Mouse (Mus musculus) lung, embryonic 16.5 days (tissue): ENCODE results near the gene Cyb561. TPM values are rescaled to one million over a fixed set of nuclear protein-coding genes. Genes with fewer than 3 reads are reported as not detected.
A peak's percentile ranks its signal among the peaks of the same experiment; 100 is the strongest.

ENCODE experiments used
- ATAC-seq: fragments of 200-750 bp; cut with Nextera tagmentation; 2 replicates; pipeline ENCODE4 v1.8.0; 2017; ENCODE audit warnings: low read depth, mild to moderate bottlenecking, moderate library complexity
- H3K27ac ChIP-seq: fragments of 300-500 bp; sonication (generic); 2 replicates; pipeline ENCODE4 v1.5.1; 2014; ENCODE audit warnings: mild to moderate bottlenecking, control low read depth, low read length
- H3K27me3 ChIP-seq: fragments of 300-500 bp; sonication (generic); 2 replicates; pipeline ENCODE4 v1.6.1; 2014; ENCODE audit warnings: low read depth, low read length, mixed read lengths; ENCODE audit not compliant: control insufficient read depth, insufficient read depth
- H3K36me3 ChIP-seq: fragments of 300-500 bp; sonication (generic); 2 replicates; pipeline ENCODE4 v1.6.1; 2014; ENCODE audit warnings: low read length; ENCODE audit not compliant: control insufficient read depth, insufficient read depth
- H3K4me1 ChIP-seq: fragments of 300-500 bp; sonication (generic); replicated peaks from 2 replicates; pipeline ENCODE4 v1.6.1; 2014; ENCODE audit warnings: low read length, mixed read lengths; ENCODE audit not compliant: control insufficient read depth, insufficient read depth
- H3K4me2 ChIP-seq: fragments of 300-500 bp; sonication (generic); 2 replicates; pipeline ENCODE4 v1.6.1; 2014; ENCODE audit warnings: low read depth, low read length, control low read depth
- H3K4me3 ChIP-seq: fragments of 300-500 bp; sonication (generic); 2 replicates; pipeline ENCODE4 v1.5.1; 2014; ENCODE audit warnings: mild to moderate bottlenecking, low read length, control low read depth
- H3K9ac ChIP-seq: fragments of 300-500 bp; sonication (generic); 2 replicates; pipeline ENCODE4 v1.6.1; 2014; ENCODE audit warnings: low read length, control low read depth
- H3K9me3 ChIP-seq: fragments of 300-500 bp; sonication (generic); 2 replicates; pipeline ENCODE4 v1.6.1; 2016; ENCODE audit warnings: low read length; ENCODE audit not compliant: control insufficient read depth
- WGBS: fragments of 180-500 bp; shearing (Covaris S2); extraction: QIAGEN DNeasy Blood & Tissue Kit; methylation state at CpG from one replicate; pipeline ENCODE4 v1.1.7; 2014; 5-methylcytosine and 5-hydroxymethylcytosine counted together
- polyA plus RNA-seq: library from polyadenylated mRNA; unstranded; fragments of >200 nt; fragmentation: Nextera tagmentation; extraction: Ambion mirVana; gene quantifications from 2 replicates; pipeline ENCODE4 v1.2.1, GENCODE M21; 2015

The Cyb561 gene
- polyA plus RNA-seq, 1 experiment from 2014 or later = 41.9 TPM

DNA sequence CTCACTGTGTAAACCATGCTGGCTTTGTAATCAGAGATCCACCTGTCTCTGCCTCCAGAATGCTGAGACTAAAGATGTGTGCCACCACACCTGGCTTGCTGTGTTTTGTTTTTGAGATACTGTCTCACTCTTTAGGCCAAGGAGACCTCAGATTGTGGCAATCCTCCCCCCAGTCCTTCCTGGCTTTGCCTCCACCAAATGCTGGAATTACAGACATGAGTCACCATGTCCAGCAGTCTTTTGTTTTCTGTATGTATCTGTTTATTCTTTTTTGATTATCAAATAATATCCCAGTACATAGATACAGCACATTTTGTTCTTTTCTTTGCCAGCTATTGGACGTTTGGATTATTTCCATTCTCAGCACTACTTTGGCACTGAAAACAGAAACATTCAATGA, 5.4 kb upstream of the Cyb561 start:
- 19% methylated on average over 1 of the region's 1 CpGs for WGBS

DNA sequence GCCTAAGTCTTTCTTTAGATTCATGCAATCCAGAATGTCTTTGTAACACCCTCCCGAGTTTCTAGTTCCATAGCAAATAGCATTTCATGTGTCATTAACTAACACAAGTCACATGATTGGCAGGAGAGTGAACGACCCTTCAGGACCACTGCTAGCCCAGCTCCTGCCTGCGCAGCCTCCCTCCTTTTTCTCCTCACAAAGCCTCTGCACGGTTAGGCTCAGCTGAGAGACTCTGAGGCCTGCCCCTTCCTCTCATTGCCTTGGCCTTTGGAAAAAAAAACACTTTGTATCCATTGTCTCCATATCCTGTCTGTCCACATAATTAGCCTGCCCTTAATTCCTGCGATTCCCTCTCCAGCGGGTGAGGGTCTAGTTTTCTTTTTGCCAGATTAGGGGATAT, 4.4 kb upstream of the Cyb561 start:
- H3K27ac ChIP-seq = peak overlapping the region; percentile 80
- no peak overlapping the region for H3K4me2 ChIP-seq
- no peaks in the 10 kb centered on the region for H3K27me3 ChIP-seq
- WGBS = 44% methylated on average over 6 of the region's 6 CpGs
- no peaks in the 10 kb centered on the region for H3K36me3 ChIP-seq
- 0 out of 2 replicates have a peak, but pooled peaks have one; percentile 51 for ATAC-seq
- no peaks in the 10 kb centered on the region for H3K9me3 ChIP-seq
- H3K4me1 ChIP-seq = peaks cover 13% of the 10 kb centered on the region
- no peak overlapping the region for H3K4me3 ChIP-seq
- no peak overlapping the region for H3K9ac ChIP-seq

More for the DNA sequence above, 5.4 kb upstream of the Cyb561 start:
- Histone ChIP-seq H3K4me3 (no peak overlapping the region), H3K27me3 (no peaks in the 10 kb centered on the region), H3K4me1 (peaks cover 9% of the 10 kb centered on the region), H3K36me3 (no peaks in the 10 kb centered on the region), H3K9ac (no peak overlapping the region), H3K27ac (no peak overlapping the region), H3K9me3 (no peaks in the 10 kb centered on the region), H3K4me2 (no peak overlapping the region)
- no peak for ATAC-seq

DNA sequence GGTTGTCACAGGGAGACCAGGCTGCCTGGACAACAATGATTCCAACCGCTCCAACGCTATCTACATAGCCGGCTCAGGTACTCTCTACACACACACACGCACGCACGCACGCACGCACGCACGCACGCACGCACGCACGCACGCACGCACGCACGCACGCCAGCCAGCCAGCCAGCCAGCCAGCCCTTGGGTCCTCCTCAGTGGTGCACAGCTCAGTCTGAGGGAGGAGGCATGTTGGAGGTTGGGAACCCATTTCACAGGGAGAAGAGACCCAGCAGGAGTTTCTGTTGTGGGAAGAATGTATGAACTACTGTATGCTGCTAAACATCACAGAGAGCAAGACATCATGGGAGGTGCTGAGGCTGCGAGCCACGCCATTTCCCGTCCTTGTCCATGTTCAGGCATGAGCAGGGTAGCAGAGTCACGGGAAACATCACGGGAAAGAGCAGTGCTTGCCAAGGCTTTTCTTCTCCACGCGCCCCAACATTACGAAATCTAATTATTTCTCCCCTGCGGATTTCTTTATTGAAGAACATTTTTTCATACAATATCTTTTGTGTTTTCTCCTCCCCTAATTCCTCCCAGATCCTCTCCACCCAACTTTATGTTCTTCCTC, 2.8 kb upstream of the Cyb561 start:
- no peak overlapping the region for H3K27ac ChIP-seq
- H3K4me2 ChIP-seq = no peak overlapping the region
- H3K4me1 ChIP-seq = peaks cover 13% of the 10 kb centered on the region
- 83% methylated on average over 28 of the region's 28 CpGs for WGBS
- ATAC-seq = no peak
- no peak overlapping the region for H3K4me3 ChIP-seq
- H3K9ac ChIP-seq = no peak overlapping the region
- H3K9me3 ChIP-seq = no peaks in the 10 kb centered on the region
- H3K27me3 ChIP-seq = no peaks in the 10 kb centered on the region
- no peaks in the 10 kb centered on the region for H3K36me3 ChIP-seq

DNA sequence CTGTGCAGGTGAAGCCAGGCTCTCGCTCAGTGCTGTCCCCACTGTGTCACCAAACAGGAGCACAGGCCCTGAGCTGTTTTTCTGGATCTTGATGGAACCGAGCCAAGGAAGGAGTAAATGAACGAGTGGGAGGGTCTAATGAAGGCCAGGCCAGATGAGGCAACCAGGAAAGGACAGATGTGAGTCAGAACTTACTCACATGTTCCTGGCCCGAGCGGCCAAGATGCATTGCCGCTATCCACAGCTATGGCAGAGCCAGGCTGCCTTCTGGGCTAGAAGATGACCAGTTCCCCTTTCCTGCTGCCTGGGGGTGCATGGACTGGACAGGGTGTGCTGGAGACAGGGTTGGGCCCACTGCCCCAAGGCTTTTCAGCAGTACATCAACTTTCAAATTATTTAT, 266 bp upstream of the Cyb561 start:
- Histone ChIP-seq H3K9ac (no peak overlapping the region), H3K4me1 (peaks cover 3% of the 10 kb centered on the region; the same call in 1 of the 2 replicates), H3K27me3 (no peaks in the 10 kb centered on the region), H3K9me3 (no peaks in the 10 kb centered on the region), H3K4me3 (no peak overlapping the region), H3K4me2 (no peak overlapping the region), H3K27ac (no peak overlapping the region), H3K36me3 (no peaks in the 10 kb centered on the region)
- peak; percentile 21; the same call in 1 of the 2 replicates for ATAC-seq
- WGBS = 50% methylated on average over 6 of the region's 6 CpGs

DNA sequence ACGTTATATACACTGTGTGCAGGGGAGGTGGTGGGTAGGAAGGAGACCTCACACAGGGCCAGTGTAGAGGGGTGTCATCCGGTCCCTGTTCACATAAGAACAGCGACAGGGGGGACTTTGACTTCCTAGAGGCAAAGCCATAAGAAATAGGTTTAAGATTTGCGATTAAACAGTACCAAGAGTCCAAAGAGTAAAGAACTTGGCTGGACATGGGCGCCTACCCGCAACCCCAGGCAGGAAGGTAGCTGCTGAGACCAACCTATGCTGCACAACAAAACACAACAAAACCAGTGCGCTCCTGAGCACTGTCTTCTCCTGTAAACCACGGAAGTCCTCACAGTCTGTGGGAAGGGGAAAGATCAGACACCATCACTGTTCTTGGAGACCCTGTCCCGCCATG, 1.0 kb downstream of the Cyb561 start:
- WGBS = 85% methylated on average over 9 of the region's 9 CpGs
- ATAC-seq = no peak
- H3K27ac ChIP-seq = no peak overlapping the region

DNA sequence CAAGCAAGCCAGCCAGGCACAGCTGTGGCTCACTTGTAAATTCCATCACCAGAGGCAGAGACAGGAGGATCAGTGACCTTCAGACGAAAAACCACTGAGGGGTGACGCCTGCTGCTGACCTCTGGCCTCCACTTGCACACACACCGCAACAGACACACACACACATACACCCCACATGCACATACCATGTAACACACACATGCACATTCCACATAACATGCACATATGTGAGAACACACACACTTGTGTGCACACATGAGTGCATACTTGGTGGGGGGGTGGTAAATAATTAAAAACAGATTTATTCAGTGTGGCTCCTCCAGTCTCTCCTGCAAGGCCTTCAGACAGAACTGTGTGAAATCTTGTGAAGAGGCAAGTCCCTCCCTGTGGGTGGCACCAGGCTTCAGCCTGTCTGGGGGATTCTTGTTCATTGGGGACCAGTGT, 1.5 kb downstream of the Cyb561 start:
- 50% methylated on average over 3 of the region's 3 CpGs for WGBS
- H3K4me2 ChIP-seq = no peak overlapping the region
- no peaks in the 10 kb centered on the region for H3K36me3 ChIP-seq

More for the DNA sequence above, 1.0 kb downstream of the Cyb561 start:
- no peaks in the 10 kb centered on the region for H3K36me3 ChIP-seq
- no peak overlapping the region for H3K9ac ChIP-seq
- H3K4me1 ChIP-seq = peaks cover 6% of the 10 kb centered on the region
- no peak overlapping the region for H3K4me2 ChIP-seq
- no peak overlapping the region for H3K4me3 ChIP-seq
- H3K9me3 ChIP-seq = no peaks in the 10 kb centered on the region
- H3K27me3 ChIP-seq = no peaks in the 10 kb centered on the region

DNA sequence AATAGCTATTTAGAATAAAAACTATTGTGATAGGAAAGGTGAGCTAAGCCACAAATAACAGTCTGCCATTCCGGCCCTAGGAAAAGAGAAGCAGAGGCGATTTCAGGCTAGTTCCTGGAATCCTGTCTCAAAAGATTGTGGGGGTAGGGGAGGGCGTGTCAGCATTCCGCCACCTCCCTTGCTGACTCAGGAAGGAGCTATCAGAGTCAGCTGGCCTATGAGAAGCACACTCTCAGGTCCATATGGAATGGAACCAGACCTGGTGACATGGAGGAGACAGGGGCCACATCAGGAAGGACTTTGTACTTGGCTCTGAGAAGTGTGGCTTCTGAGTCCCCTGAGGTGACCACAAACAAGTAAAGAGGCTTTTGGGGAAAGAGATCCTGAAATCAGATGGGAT, 2.6 kb downstream of the Cyb561 start:
- no peak overlapping the region for H3K27ac ChIP-seq
- H3K9me3 ChIP-seq = no peaks in the 10 kb centered on the region
- no peak for ATAC-seq
- peaks cover 20% of the 10 kb centered on the region for H3K4me1 ChIP-seq
- no peaks in the 10 kb centered on the region for H3K27me3 ChIP-seq
- H3K36me3 ChIP-seq = no peaks in the 10 kb centered on the region
- 53% methylated on average over 4 of the region's 4 CpGs for WGBS
- no peak overlapping the region for H3K9ac ChIP-seq
- H3K4me3 ChIP-seq = no peak overlapping the region
- no peak overlapping the region for H3K4me2 ChIP-seq

More for the DNA sequence above, 1.5 kb downstream of the Cyb561 start:
- ATAC-seq = no peak
- Histone ChIP-seq H3K27ac (no peak overlapping the region), H3K9me3 (no peaks in the 10 kb centered on the region), H3K9ac (no peak overlapping the region), H3K27me3 (no peaks in the 10 kb centered on the region), H3K4me1 (peaks cover 11% of the 10 kb centered on the region), H3K4me3 (no peak overlapping the region)

DNA sequence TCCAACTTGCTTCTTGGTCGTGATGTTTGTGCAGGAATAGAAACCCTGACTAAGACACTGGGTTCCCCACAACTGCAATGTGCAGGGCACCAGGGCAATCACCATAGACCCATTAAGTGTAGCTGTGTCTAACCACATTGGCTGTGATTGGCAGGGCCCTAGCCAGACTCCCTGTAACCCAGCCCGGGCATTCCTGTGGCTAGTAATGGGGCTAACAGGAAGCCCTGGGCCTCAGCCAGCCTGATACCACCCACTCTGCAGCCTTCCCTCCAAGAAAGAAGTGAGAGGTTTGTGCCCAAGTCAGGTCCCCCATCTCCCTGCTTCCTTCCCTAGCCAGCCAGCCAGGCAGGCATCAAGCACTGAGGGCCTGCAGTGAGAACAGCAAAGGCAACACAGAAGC, 4.9 kb downstream of the Cyb561 start:
- Histone ChIP-seq H3K27me3 (0 out of 2 replicates have a peak, but pooled peaks cover under 1% of the 10 kb centered on the region), H3K4me1 (peaks cover 35% of the 10 kb centered on the region), H3K27ac (no peak overlapping the region), H3K4me3 (no peak overlapping the region), H3K4me2 (no peak overlapping the region), H3K9me3 (no peaks in the 10 kb centered on the region), H3K36me3 (no peaks in the 10 kb centered on the region), H3K9ac (no peak overlapping the region)
- 60% methylated on average over 2 of the region's 2 CpGs for WGBS
- ATAC-seq = no peak

DNA sequence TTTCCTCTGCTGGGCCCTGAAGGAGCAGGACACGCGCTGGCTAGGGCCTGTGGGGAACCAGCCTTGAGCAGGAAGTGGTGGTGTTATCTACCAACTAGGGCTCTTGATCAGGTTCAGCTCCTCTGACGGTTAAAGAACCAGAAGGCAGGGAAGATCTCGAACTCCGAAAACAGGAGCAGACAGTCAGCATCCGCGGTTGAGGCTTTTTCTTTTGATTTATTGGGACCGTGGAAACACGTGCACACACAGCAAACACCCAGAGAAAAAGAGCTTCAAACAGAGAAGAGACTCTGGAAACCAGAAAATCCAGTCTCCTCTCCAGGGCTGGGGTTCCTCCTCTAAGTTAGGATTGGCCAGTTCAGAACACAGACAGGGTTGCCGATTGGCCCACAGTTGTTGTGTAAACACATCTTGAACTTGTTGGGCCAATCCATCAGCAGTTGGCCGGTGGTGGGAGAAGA, 6.4 kb downstream of the Cyb561 start:
- Histone ChIP-seq H3K9ac (peak overlapping the region; percentile 32), H3K27ac (peak overlapping the region; percentile 94), H3K4me3 (no peak overlapping the region), H3K36me3 (no peaks in the 10 kb centered on the region), H3K4me2 (no peak overlapping the region), H3K9me3 (no peaks in the 10 kb centered on the region), H3K4me1 (peaks cover 32% of the 10 kb centered on the region), H3K27me3 (peaks cover 6% of the 10 kb centered on the region; the same call in 1 of the 2 replicates)
- 32% methylated on average over 11 of the region's 11 CpGs for WGBS
- 0 out of 2 replicates have a peak, but pooled peaks have one; percentile 19 for ATAC-seq
